Mouse (Mus musculus) hindbrain, postnatal 0 days (tissue): ENCODE results near the gene Anks1b. TPM values are rescaled to one million over a fixed set of nuclear protein-coding genes. Genes with fewer than 3 reads are reported as not detected.
A peak's percentile ranks its signal among the peaks of the same experiment; 100 is the strongest.

ENCODE experiments used
- ATAC-seq: fragments of 200-750 bp; cut with Nextera tagmentation; 2 replicates; pipeline ENCODE4 v1.8.0; 2017; ENCODE audit warnings: mild to moderate bottlenecking, moderate TSS enrichment, moderate library complexity
- DNase-seq: peaks from one replicate; pipeline ENCODE4 v3.0.0-alpha.2; 2015; ENCODE audit warnings: low spot score
- H3K27ac ChIP-seq: fragments of 300-500 bp; sonication (generic); 2 replicates; pipeline ENCODE4 v1.5.1; 2014; ENCODE audit warnings: mild to moderate bottlenecking
- H3K27me3 ChIP-seq: fragments of 300-500 bp; sonication (generic); 2 replicates; pipeline ENCODE4 v1.6.1; 2014; ENCODE audit warnings: low read length, mixed read lengths; ENCODE audit not compliant: insufficient read depth
- H3K36me3 ChIP-seq: fragments of 300-500 bp; sonication (generic); 2 replicates; pipeline ENCODE4 v1.6.1; 2014; ENCODE audit warnings: low read length, mixed read lengths; ENCODE audit not compliant: insufficient read depth
- H3K4me1 ChIP-seq: fragments of 300-500 bp; sonication (generic); 2 replicates; pipeline ENCODE4 v1.6.1; 2014; ENCODE audit warnings: antibody characterized with exemption, low read length, mixed read lengths; ENCODE audit not compliant: insufficient read depth
- H3K4me2 ChIP-seq: fragments of 300-500 bp; sonication (generic); 2 replicates; pipeline ENCODE4 v1.6.1; 2014; ENCODE audit warnings: low read depth, mild to moderate bottlenecking, low read length, moderate library complexity, mixed read lengths
- H3K4me3 ChIP-seq: fragments of 300-500 bp; sonication (generic); 2 replicates; pipeline ENCODE4 v1.5.1; 2014; ENCODE audit warnings: low read length
- H3K9ac ChIP-seq: fragments of 300-500 bp; sonication (generic); replicated peaks from 2 replicates; pipeline ENCODE4 v1.6.1; 2014; ENCODE audit warnings: mild to moderate bottlenecking, low read length, moderate library complexity, mixed read lengths
- H3K9me3 ChIP-seq: fragments of 300-500 bp; sonication (generic); 2 replicates; pipeline ENCODE4 v1.6.1; 2016; ENCODE audit warnings: low read length, mixed read lengths
- CTCF ChIP-seq: IDR thresholded peaks from 2 replicates; pipeline ENCODE4 v1.5.1; 2016; ENCODE audit warnings: antibody characterized with exemption, control low read depth, low read depth
- WGBS: fragments of 180-500 bp; shearing (Covaris S2); extraction: QIAGEN DNeasy Blood & Tissue Kit; methylation state at CpG from one replicate; pipeline ENCODE4 v1.1.7; 2014; 5-methylcytosine and 5-hydroxymethylcytosine counted together
- polyA plus RNA-seq: library from polyadenylated mRNA; unstranded; fragments of >200 nt; fragmentation: Nextera tagmentation; extraction: Ambion mirVana; gene quantifications from 2 replicates; pipeline ENCODE4 v1.2.1, GENCODE M21; 2015
- total RNA-seq: library from RNA; depleted of rRNA; stranded (reverse); fragments of >200 nt; gene quantifications from 2 replicates; pipeline ENCODE4 v1.2.3, GENCODE M21; 2014

Gene Anks1b
- total and polyA plus RNA-seq, 2 experiments from 2014 or later: 104 to 156 TPM

DNA sequence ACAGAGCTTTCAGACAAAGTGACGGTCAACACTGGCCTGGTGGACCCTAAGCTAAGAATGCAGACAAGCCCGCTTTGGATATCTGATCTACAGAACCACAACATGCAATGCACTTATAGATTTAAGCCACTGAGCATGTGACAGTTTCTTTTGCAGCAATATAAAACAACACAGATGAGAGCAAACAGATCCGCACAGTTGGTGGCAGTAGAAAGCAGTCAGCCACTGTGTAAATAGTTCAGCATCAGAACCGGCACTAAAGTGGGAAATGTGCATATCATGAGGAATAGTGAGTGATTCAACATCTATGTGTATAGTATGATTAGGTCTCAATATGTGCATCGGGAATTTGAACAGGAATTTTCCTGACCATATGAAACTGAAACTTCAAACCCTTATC is 867.6 kb downstream of the Anks1b start:
- H3K9me3 ChIP-seq: no peaks in the 10 kb centered on the region
- no peak for TF ChIP-seq CTCF
- no peak overlapping the region for H3K4me3 ChIP-seq
- H3K4me2 ChIP-seq: no peak overlapping the region
- H3K36me3 ChIP-seq: no peaks in the 10 kb centered on the region
- no peaks in the 10 kb centered on the region for H3K4me1 ChIP-seq
- H3K9ac ChIP-seq: no peak overlapping the region
- DNase-seq: peak; percentile 36
- H3K27me3 ChIP-seq: no peaks in the 10 kb centered on the region
- ATAC-seq: no peak
- WGBS: 77% methylated on average over 5 of the region's 5 CpGs
- H3K27ac ChIP-seq: no peak overlapping the region

DNA sequence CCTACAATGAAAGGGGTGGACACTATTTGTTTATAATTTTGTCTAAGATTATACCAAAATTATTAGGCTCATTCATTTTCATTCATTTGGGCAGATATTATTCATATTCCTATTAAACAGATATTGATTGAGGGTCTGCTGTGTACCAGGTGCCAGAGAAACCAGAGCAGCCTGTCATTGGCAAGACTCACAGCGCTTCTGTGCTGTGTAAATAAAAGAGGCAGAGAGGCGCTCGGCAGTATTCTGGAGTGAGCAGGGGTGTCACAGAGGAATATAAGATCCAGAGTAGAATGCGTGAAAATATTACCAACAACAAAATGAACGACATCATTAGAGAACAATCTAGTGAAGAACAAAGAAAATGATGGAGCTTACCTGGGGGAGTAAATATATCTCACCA is 878.6 kb downstream of the Anks1b start:
- Histone ChIP-seq H3K9ac (no peak overlapping the region), H3K36me3 (no peaks in the 10 kb centered on the region), H3K9me3 (no peaks in the 10 kb centered on the region), H3K27me3 (no peaks in the 10 kb centered on the region), H3K4me1 (no peaks in the 10 kb centered on the region; the same call in 1 of the 2 replicates), H3K4me3 (no peak overlapping the region), H3K27ac (peak overlapping the region; percentile 56; the same call in 1 of the 2 replicates), H3K4me2 (no peak overlapping the region)
- 41% methylated on average over 5 of the region's 5 CpGs for WGBS
- TF ChIP-seq CTCF: no peak
- ATAC-seq (no peak), DNase-seq (no peak)

DNA sequence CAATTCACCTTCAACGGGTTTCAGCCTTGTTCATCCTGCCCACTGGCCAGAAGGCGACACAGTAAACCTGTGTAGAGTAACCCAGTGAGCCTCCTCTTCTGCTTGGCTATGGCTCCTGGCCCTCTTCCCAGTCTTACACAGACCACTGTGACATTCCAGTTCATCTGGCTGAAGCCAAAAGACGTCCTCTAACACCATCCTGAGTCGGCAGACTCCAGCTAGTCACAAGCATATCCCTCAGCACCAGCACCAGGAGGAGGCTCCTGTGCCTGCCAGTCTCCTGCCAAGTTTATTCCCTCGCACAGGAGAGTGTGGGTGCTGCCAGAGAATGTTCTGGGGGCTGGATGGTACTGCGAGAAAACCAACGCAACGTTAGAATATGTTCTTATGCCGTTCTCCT is 879.8 kb downstream of the Anks1b start:
- Histone ChIP-seq H3K9ac (no peak overlapping the region), H3K27ac (peak overlapping the region; percentile 56; the same call in 1 of the 2 replicates), H3K9me3 (no peaks in the 10 kb centered on the region), H3K27me3 (no peaks in the 10 kb centered on the region), H3K4me3 (no peak overlapping the region), H3K4me2 (no peak overlapping the region), H3K4me1 (no peaks in the 10 kb centered on the region; the same call in 1 of the 2 replicates), H3K36me3 (no peaks in the 10 kb centered on the region)
- 42% methylated on average over 9 of the region's 9 CpGs for WGBS
- DNase-seq (peak; percentile 68), ATAC-seq (peak; percentile 81)
- no peak for TF ChIP-seq CTCF

DNA sequence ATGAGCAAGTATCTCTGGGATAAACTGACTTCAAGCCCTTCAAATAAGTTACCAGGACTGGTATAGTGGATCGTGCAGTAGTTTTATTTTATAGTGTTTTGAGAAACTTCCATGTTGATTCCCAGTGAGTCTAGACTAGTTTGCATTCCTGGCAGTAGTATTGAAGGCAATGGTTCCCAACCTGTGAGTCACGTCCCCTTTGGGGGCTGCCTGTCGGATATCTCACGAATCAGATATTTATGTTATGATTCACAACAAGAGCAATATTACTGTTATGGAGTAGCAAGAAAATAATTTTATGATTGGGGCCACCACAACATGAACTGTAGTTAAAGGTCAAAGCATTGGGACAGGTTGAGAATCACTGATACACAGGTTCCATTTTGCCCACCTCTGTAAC is 884.5 kb downstream of the Anks1b start:
- Histone ChIP-seq H3K4me2 (no peak overlapping the region), H3K4me1 (no peaks in the 10 kb centered on the region), H3K27me3 (no peaks in the 10 kb centered on the region), H3K36me3 (no peaks in the 10 kb centered on the region), H3K4me3 (no peak overlapping the region), H3K27ac (no peak overlapping the region), H3K9me3 (no peaks in the 10 kb centered on the region), H3K9ac (no peak overlapping the region)
- 85% methylated on average over 4 of the region's 4 CpGs for WGBS
- DNase-seq: no peak
- TF ChIP-seq CTCF: no peak
- ATAC-seq: no peak

DNA sequence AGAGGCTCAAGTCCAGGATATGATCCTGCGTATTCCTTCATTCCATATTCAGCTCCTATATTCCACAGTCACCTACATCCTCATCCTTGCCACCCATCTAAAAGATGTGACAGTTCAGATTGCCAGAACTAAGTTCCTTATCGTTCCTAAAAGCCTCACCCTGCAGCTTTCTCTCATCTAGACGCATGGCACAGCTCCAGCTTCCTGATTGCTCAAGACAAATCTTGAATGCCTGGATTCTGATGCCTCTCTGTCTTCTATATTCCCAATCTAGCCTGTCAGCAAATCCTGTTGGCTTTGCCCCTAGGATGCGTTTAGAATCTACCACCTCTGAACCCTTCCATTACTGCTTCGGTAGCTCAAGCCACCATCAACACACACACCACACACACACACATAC is 886.6 kb downstream of the Anks1b start:
- H3K4me1 ChIP-seq: no peaks in the 10 kb centered on the region
- H3K27ac ChIP-seq: no peak overlapping the region
- no peak overlapping the region for H3K4me3 ChIP-seq
- WGBS: 74% methylated on average over 5 of the region's 5 CpGs
- H3K36me3 ChIP-seq: no peaks in the 10 kb centered on the region
- H3K9ac ChIP-seq: no peak overlapping the region
- no peak overlapping the region for H3K4me2 ChIP-seq
- TF ChIP-seq CTCF: no peak
- H3K27me3 ChIP-seq: no peaks in the 10 kb centered on the region
- no peak for DNase-seq
- no peaks in the 10 kb centered on the region for H3K9me3 ChIP-seq
- ATAC-seq: no peak

DNA sequence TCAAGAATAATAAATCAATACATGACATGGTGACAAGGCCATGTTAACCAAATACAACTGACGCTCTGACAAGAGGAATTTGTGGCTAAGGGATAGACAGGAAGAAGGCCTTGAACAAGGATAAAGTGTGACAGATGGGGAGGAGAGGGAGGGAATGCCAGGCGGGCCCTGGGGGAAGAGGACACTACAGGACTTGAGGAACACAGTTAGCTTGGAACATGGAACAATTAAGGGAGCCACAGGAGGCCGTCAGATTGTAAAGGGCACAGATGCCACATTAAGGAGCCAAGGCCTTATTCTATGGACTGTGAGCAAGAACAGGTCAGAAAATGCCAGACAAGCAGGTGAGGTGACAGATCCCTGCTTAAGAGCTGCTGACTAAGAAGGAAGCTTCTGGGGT is 893.0 kb downstream of the Anks1b start:
- no peak overlapping the region for H3K27ac ChIP-seq
- H3K27me3 ChIP-seq: no peaks in the 10 kb centered on the region
- H3K4me2 ChIP-seq: no peak overlapping the region
- 58% methylated on average over 3 of the region's 3 CpGs for WGBS
- H3K4me1 ChIP-seq: peaks cover 6% of the 10 kb centered on the region; the same call in 1 of the 2 replicates
- no peak overlapping the region for H3K4me3 ChIP-seq
- H3K9ac ChIP-seq: no peak overlapping the region
- no peaks in the 10 kb centered on the region for H3K9me3 ChIP-seq
- DNase-seq (no peak), ATAC-seq (no peak)
- no peak for TF ChIP-seq CTCF
- H3K36me3 ChIP-seq: no peaks in the 10 kb centered on the region

DNA sequence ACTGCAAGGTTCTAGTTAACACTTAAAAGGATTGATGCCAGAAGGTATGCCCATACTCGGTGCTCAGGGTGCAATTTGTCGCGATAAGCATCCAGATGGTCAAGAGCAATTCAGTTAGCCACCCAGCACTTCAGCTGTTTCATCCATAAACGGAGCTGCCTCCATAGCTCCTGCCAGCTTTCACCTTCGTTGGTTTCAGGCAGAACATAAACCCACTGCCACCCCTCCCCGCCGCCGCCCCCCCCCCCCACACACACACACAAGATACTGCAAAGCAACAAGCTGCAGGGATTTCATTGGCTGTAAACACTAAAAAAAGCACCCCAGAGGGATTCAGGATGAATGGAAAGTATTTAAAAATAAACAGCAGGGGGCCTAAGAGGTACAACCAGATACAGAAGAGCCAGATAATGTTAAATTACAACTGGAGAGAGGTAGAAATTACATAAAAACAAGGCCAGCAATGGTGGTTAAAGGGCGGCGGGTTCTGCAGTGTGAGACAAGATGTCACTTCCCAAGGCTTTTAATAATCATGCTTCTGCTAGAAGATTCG is 897.2 kb downstream of the Anks1b start:
- H3K27me3 ChIP-seq: no peaks in the 10 kb centered on the region
- no peak overlapping the region for H3K4me3 ChIP-seq
- peak overlapping the region; percentile 48; the same call in 1 of the 2 replicates for H3K27ac ChIP-seq
- ATAC-seq (no peak), DNase-seq (peak; percentile 54)
- H3K9ac ChIP-seq: no peak overlapping the region
- TF ChIP-seq CTCF: peak; percentile 5; the same call in 1 of the 2 replicates
- H3K4me2 ChIP-seq: 0 out of 2 replicates have a peak overlapping the region, but pooled peaks have one; percentile 18
- no peaks in the 10 kb centered on the region for H3K36me3 ChIP-seq
- peaks cover 9% of the 10 kb centered on the region; the same call in 1 of the 2 replicates for H3K4me1 ChIP-seq
- WGBS: 21% methylated on average over 11 of the region's 11 CpGs
- H3K9me3 ChIP-seq: no peaks in the 10 kb centered on the region
